Mouse (Mus musculus): ENCODE results near the gene Tanc2. TPM values are rescaled to one million over a fixed set of nuclear protein-coding genes. Genes with fewer than 3 reads are reported as not detected.

Gene Tanc2
- polyA plus RNA-seq, 1 experiment, result 1.3 TPM

DNA sequence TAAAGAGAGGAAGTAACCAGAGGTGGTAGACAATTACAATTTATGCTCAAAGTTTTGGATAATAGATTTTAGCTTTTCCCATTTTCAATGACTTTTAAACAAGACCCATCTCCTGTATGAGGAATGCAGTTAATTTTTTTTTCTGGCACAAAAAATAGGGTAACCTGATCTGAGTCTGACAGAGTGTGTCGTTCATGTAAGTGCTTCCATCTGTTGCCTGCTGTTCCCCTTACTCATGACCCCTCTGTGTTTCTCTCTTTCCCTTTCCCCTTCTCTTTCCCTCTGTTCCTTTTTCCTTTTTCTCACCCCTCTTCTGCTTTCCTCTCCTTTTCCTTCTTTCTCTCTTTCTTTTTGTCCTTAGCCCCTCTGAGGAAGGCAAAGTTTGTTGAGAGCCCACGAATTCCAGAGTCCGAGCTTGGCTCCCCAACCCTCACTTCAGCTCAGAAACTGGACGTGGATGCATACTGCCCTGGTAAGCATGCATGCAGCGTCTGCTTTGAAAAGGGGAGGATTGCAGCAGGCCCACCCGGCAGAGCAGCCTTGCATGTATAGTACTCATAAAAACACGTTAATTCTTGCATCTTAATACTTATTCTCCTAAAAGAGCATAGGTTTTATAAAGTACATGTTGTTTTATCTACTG is 168.9 kb downstream of the Tanc2 start:
- no peaks in the 10 kb centered on the region for H3K36me3 ChIP-seq (ENCODE audit: control insufficient read depth, insufficient read depth, low read length)
- DNase-seq (ENCODE audit: low read depth in 1 of 2, low spot score in 2 of 2), result no peak
- no peak overlapping the region for H3K4me3 ChIP-seq (ENCODE audit: extremely low read depth, insufficient read depth, insufficient read length)
- TF ChIP-seq POLR2A (IDR thresholded peaks at IDR 0.05; ENCODE audit: low read depth, low read length), result no peak
- TF ChIP-seq CTCF (IDR thresholded peaks at IDR 0.05; ENCODE audit: extremely low read depth, insufficient read depth, insufficient read length, insufficient replicate concordance), result no peak
- H3K27me3 ChIP-seq (ENCODE audit: control insufficient read depth, insufficient read depth, low read length), result no peaks in the 10 kb centered on the region
- no peak overlapping the region for H3K27ac ChIP-seq (ENCODE audit: insufficient read depth, low read length)
- H3K4me1 ChIP-seq (ENCODE audit: control insufficient read depth, insufficient read depth, insufficient read length), result no peaks in the 10 kb centered on the region
- 87% methylated on average over 7 of the region's 7 CpGs for WGBS

- TF ChIP-seq CTCF (IDR thresholded peaks at IDR 0.05; ENCODE audit: extremely low read depth, insufficient read depth, insufficient read length, insufficient replicate concordance) (no peak), POLR2A (IDR thresholded peaks at IDR 0.05; ENCODE audit: low read depth, low read length) (no peak)
- no peak overlapping the region for H3K4me3 ChIP-seq (ENCODE audit: extremely low read depth, insufficient read depth, insufficient read length)
- H3K4me1 ChIP-seq (ENCODE audit: control insufficient read depth, insufficient read depth, insufficient read length), result no peaks in the 10 kb centered on the region
- H3K27ac ChIP-seq (ENCODE audit: insufficient read depth, low read length), result no peak overlapping the region
- no peaks in the 10 kb centered on the region for H3K36me3 ChIP-seq (ENCODE audit: control insufficient read depth, insufficient read depth, low read length)
- DNase-seq (ENCODE audit: low read depth in 1 of 2, low spot score in 2 of 2), result no peak
- 85% methylated on average over 2 of the region's 2 CpGs for WGBS
- H3K27me3 ChIP-seq (ENCODE audit: control insufficient read depth, insufficient read depth, low read length), result no peaks in the 10 kb centered on the region
These were observed 169.6 kb downstream of the Tanc2 start for GRCm38 (mm10) chr11:105759413-105759812.

DNA sequence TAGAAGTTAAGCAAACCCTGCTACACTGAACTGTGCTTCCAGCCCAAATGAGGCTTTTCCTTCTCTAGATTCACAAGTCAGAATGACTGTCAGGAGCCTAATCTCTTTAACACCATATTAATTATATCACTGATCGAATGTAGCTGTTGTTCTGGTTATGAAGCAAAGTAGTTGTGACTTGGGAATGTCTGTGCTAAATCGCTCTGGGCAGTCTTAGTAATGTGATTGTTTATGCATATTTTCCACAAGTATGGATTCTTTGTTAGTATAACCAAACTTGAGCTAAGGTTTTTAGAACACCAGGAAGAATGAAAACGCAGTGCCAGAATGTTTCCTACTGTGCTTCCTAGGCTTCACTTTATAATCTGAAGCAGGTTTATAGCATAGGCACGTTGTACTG is 170.6 kb downstream of the Tanc2 start:
- Histone ChIP-seq H3K27ac (ENCODE audit: insufficient read depth, low read length) (no peak overlapping the region), H3K27me3 (ENCODE audit: control insufficient read depth, insufficient read depth, low read length) (no peaks in the 10 kb centered on the region), H3K36me3 (ENCODE audit: control insufficient read depth, insufficient read depth, low read length) (no peaks in the 10 kb centered on the region), H3K4me1 (ENCODE audit: control insufficient read depth, insufficient read depth, insufficient read length) (no peaks in the 10 kb centered on the region), H3K4me3 (ENCODE audit: extremely low read depth, insufficient read depth, insufficient read length) (no peak overlapping the region)
- TF ChIP-seq CTCF (IDR thresholded peaks at IDR 0.05; ENCODE audit: extremely low read depth, insufficient read depth, insufficient read length, insufficient replicate concordance), result no peak
- TF ChIP-seq POLR2A (IDR thresholded peaks at IDR 0.05; ENCODE audit: low read depth, low read length), result no peak
- 87% methylated on average over 4 of the region's 4 CpGs for WGBS
- DNase-seq (ENCODE audit: low read depth in 1 of 2, low spot score in 2 of 2), result no peak

DNA sequence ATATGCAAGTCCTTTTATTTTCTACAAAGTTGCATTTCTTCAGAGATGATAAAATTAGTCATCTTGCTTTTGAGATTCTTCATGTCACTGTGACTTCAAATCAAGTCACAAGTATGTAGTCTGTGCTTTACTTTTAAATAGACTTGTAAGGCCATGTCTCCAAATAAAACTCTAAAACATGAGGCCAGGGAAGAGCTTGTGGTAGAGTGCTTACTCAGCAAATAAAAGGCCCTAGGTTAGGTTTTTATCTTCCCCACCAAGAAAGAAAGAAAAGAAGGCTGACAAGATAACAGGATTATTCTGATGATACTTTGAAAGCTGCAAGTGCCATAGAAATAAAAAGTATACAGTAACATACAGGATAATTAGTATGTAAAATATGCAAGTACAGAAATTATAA is 188.0 kb downstream of the Tanc2 start:
- Histone ChIP-seq H3K27ac (ENCODE audit: insufficient read depth, low read length) (no peak overlapping the region), H3K4me1 (ENCODE audit: control insufficient read depth, insufficient read depth, insufficient read length) (no peaks in the 10 kb centered on the region)

DNA sequence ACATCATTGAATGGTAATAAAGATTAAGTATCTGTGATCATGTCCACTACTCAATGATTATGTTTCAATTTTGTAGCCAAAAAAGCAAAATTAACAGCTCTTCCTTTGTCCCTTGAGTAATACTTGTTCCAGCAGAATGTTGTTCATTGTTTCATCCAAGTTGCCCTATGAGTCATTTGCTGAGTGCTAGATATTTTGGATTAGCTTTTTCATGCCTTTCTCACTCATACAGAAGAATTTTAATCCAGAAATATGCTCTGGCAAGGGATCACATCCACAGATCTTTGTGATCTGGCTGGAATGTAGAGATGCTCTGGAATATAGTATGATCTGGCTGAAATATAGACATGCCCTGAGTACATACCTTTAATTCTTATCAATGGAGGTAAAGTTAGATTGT is 202.7 kb downstream of the Tanc2 start:
- H3K27me3 ChIP-seq (ENCODE audit: control insufficient read depth, insufficient read depth, low read length), result no peaks in the 10 kb centered on the region
- H3K36me3 ChIP-seq (ENCODE audit: control insufficient read depth, insufficient read depth, low read length), result no peaks in the 10 kb centered on the region
- H3K4me1 ChIP-seq (ENCODE audit: control insufficient read depth, insufficient read depth, insufficient read length), result no peaks in the 10 kb centered on the region
- H3K4me3 ChIP-seq (ENCODE audit: extremely low read depth, insufficient read depth, insufficient read length), result no peak overlapping the region
- H3K27ac ChIP-seq (ENCODE audit: insufficient read depth, low read length), result no peak overlapping the region
- TF ChIP-seq POLR2A (IDR thresholded peaks at IDR 0.05; ENCODE audit: low read depth, low read length) (no peak), CTCF (IDR thresholded peaks at IDR 0.05; ENCODE audit: extremely low read depth, insufficient read depth, insufficient read length, insufficient replicate concordance) (no peak)
- no peak for DNase-seq (ENCODE audit: low read depth in 1 of 2, low spot score in 2 of 2)

More for the DNA sequence above, 188.0 kb downstream of the Tanc2 start:
- DNase-seq (ENCODE audit: low read depth in 1 of 2, low spot score in 2 of 2), result no peak
- no peak overlapping the region for H3K4me3 ChIP-seq (ENCODE audit: extremely low read depth, insufficient read depth, insufficient read length)
- no peaks in the 10 kb centered on the region for H3K27me3 ChIP-seq (ENCODE audit: control insufficient read depth, insufficient read depth, low read length)
- no peak for TF ChIP-seq CTCF (IDR thresholded peaks at IDR 0.05; ENCODE audit: extremely low read depth, insufficient read depth, insufficient read length, insufficient replicate concordance)
- TF ChIP-seq POLR2A (IDR thresholded peaks at IDR 0.05; ENCODE audit: low read depth, low read length), result no peak
- no peaks in the 10 kb centered on the region for H3K36me3 ChIP-seq (ENCODE audit: control insufficient read depth, insufficient read depth, low read length)

DNA sequence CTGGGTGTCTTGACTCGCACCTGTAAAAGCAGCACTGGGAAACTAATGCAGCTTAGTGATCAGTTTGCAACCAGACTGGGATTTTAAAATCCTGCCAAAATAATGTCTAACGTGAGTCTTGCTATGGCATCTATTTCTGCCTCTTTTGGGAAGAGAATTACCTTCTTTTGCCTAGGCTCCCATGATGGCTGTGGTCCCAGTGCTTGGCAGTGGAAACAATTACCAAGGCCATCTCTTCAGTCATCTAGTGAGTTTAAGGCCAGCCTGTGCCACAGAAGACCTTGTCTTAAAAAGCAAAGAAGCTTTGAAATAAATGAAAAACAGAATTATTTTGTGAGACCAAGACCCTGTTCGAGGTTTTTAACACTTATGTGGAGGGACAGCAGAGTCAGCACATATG is 213.9 kb downstream of the Tanc2 start:
- 88% methylated on average over 3 of the region's 3 CpGs for WGBS
- H3K36me3 ChIP-seq (ENCODE audit: control insufficient read depth, insufficient read depth, low read length), result no peaks in the 10 kb centered on the region
- H3K27ac ChIP-seq (ENCODE audit: insufficient read depth, low read length), result no peak overlapping the region
- TF ChIP-seq POLR2A (IDR thresholded peaks at IDR 0.05; ENCODE audit: low read depth, low read length) (no peak), CTCF (IDR thresholded peaks at IDR 0.05; ENCODE audit: extremely low read depth, insufficient read depth, insufficient read length, insufficient replicate concordance) (no peak)
- no peak overlapping the region for H3K4me3 ChIP-seq (ENCODE audit: extremely low read depth, insufficient read depth, insufficient read length)
- no peak for DNase-seq (ENCODE audit: low read depth in 1 of 2, low spot score in 2 of 2)
- no peaks in the 10 kb centered on the region for H3K27me3 ChIP-seq (ENCODE audit: control insufficient read depth, insufficient read depth, low read length)
- no peaks in the 10 kb centered on the region for H3K4me1 ChIP-seq (ENCODE audit: control insufficient read depth, insufficient read depth, insufficient read length)

- Histone ChIP-seq H3K4me3 (ENCODE audit: extremely low read depth, insufficient read depth, insufficient read length) (no peak overlapping the region), H3K36me3 (ENCODE audit: control insufficient read depth, insufficient read depth, low read length) (no peaks in the 10 kb centered on the region), H3K27ac (ENCODE audit: insufficient read depth, low read length) (no peak overlapping the region), H3K4me1 (ENCODE audit: control insufficient read depth, insufficient read depth, insufficient read length) (no peaks in the 10 kb centered on the region), H3K27me3 (ENCODE audit: control insufficient read depth, insufficient read depth, low read length) (no peaks in the 10 kb centered on the region)
- WGBS, result 58% methylated on average over 3 of the region's 3 CpGs
- TF ChIP-seq CTCF (IDR thresholded peaks at IDR 0.05; ENCODE audit: extremely low read depth, insufficient read depth, insufficient read length, insufficient replicate concordance), result no peak
- TF ChIP-seq POLR2A (IDR thresholded peaks at IDR 0.05; ENCODE audit: low read depth, low read length), result no peak
- no peak for DNase-seq (ENCODE audit: low read depth in 1 of 2, low spot score in 2 of 2)
These were observed 215.0 kb downstream of the Tanc2 start for GRCm38 (mm10) chr11:105804776-105805175.

Measured in spleen, adult 2 months (tissue).